Mouse (Mus musculus) heart, postnatal 0 days (tissue): ENCODE data around the gene Foxd2.

ENCODE experiments used
- CTCF ChIP-seq: IDR thresholded peaks from 2 replicates; pipeline ENCODE4 v1.5.1; 2016; ENCODE audit warnings: antibody characterized with exemption, control low read depth, low read depth
- EP300 ChIP-seq: IDR thresholded peaks from 2 replicates; pipeline ENCODE4 v1.6.1; 2016; ENCODE audit warnings: antibody characterized with exemption, low read depth

DNA sequence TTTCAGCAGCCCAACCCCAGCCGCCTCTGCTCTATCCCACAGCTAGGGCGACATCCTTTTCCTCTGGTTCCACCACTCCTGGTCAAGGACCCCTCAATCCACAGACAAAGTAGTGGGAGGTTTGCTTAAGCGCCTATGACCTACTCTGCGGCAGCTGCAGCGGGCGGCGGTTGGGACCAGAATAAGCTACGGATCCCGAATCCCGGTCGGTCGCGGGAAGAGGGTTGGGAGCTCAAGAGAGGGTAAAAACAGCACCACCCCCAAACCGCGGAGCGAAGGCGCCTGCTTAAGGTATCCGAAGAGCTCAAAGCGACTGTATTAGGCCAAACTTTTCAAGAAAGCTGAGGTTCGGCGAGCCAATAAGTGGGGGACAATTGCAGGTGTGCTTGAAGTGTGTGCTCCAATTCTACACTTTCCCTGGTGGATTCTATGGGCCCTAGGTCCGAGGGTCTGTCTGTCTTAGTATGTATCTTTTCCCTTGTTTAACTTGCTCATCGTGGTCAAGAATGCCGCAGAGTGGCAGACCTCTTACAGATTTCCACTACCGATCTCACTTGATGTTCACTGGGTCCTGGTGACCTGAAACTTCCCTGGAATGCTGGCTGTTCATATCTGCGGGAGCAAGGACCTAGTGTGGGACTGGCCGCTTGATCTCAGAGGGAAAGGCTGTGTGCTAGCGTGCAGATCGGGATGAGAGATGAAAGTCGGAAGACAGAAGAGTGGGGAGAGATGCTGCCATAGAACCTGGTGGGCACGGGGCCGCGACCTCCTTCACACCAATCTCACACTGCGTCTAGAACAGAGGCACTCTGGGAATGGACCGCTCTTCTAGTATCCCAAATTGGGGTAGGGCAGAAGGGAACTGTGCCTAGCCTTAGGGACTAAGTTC, 4.3 kb upstream of the Foxd2 start:
- TF ChIP-seq EP300 = no peak
- no peak for TF ChIP-seq CTCF
